Mouse (Mus musculus) heart, embryonic 10.5 days (tissue): ENCODE data around the gene Prepl. TPM values are rescaled to one million over a fixed set of nuclear protein-coding genes. Genes with fewer than 3 reads are reported as not detected.

Experiments used
- DNase-seq: peaks from one replicate; pipeline ENCODE4 v3.0.0-alpha.2; 2017; ENCODE audit warnings: low spot score
- H3K27ac ChIP-seq: fragments of 300-500 bp; sonication (generic); 2 replicates; pipeline ENCODE4 v1.5.1; 2016; ENCODE audit warnings: mild to moderate bottlenecking
- H3K27me3 ChIP-seq: fragments of 300-500 bp; sonication (generic); 2 replicates; pipeline ENCODE4 v1.6.1; 2016; ENCODE audit warnings: mild to moderate bottlenecking; ENCODE audit not compliant: poor library complexity, insufficient read depth, severe bottlenecking
- H3K36me3 ChIP-seq: fragments of 300-500 bp; sonication (generic); 2 replicates; pipeline ENCODE4 v1.6.1; 2016; ENCODE audit warnings: mild to moderate bottlenecking, moderate library complexity
- H3K4me1 ChIP-seq: fragments of 300-500 bp; sonication (generic); 2 replicates; pipeline ENCODE4 v1.6.1; 2016; ENCODE audit warnings: mild to moderate bottlenecking
- H3K4me3 ChIP-seq: fragments of 300-500 bp; sonication (generic); 2 replicates; pipeline ENCODE4 v1.5.1; 2016; ENCODE audit warnings: mild to moderate bottlenecking, moderate library complexity
- H3K9me3 ChIP-seq: fragments of 300-500 bp; sonication (generic); 2 replicates; pipeline ENCODE4 v1.6.1; 2016; ENCODE audit warnings: mild to moderate bottlenecking, moderate library complexity
- WGBS: fragments of 180-500 bp; shearing (Covaris S2); methylation state at CpG from one replicate; pipeline ENCODE4 v1.1.7; 2016; 5-methylcytosine and 5-hydroxymethylcytosine counted together
- polyA plus RNA-seq: library from polyadenylated mRNA; unstranded; fragments of >200 nt; fragmentation: Nextera tagmentation; extraction: Ambion mirVana; gene quantifications from 2 replicates; pipeline ENCODE4 v1.2.1, GENCODE M21; 2016

Gene Prepl
- polyA plus RNA-seq, 1 experiment from 2014 or later, result 21.8 TPM

DNA sequence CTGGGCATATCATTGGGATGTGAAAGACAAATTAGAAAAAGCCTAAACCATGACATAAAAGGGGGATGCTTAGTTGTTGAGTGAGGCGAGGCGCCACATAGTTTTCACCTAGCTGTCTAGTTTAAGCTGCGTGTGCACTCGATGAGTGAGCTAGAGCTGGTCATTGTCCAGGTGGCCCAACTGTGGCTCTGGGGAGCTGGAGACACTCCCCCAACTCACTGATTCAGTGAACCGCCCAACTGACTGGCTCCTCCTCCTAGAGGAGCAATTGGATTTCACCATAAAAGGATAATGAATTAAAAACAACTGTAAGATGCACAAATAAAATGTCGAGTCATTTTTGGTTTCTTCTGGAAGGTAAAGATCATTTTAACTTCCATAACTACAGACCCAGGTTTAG lies 1.0 kb downstream of the Prepl start:
- WGBS, result 52% methylated on average over 6 of the region's 6 CpGs
- Histone ChIP-seq H3K36me3 (no peaks in the 10 kb centered on the region), H3K4me1 (peaks cover 24% of the 10 kb centered on the region; the same call in 1 of the 2 replicates), H3K27ac (no peak overlapping the region), H3K9me3 (no peaks in the 10 kb centered on the region), H3K4me3 (peak overlapping the region; percentile 83), H3K27me3 (no peaks in the 10 kb centered on the region)
- DNase-seq, result peak; percentile 66

DNA sequence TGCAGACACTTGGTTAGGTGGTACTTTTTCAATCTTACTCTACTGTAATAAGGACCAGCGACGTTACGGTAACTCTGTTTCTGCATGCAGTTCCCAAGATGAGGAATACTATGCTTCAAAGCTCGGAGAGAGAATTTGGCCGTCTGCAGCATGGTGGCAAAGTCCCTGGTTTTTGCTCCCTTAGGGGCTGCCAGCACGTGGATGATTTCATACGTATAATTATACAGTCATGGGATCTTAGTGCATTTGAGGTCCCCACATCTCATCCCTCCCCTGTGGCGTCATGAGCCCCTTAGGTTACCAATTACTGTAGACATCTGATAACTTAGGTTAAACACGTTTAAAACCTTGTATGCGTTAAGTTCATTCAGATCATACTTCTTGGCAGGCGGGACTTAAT lies 1.6 kb downstream of the Prepl start:
- Histone ChIP-seq H3K4me1 (peaks cover 24% of the 10 kb centered on the region; the same call in 1 of the 2 replicates), H3K9me3 (no peaks in the 10 kb centered on the region), H3K27ac (no peak overlapping the region), H3K4me3 (no peak overlapping the region), H3K27me3 (no peaks in the 10 kb centered on the region), H3K36me3 (no peaks in the 10 kb centered on the region)
- DNase-seq, result peak; percentile 63
- 89% methylated on average over 11 of the region's 11 CpGs for WGBS

DNA sequence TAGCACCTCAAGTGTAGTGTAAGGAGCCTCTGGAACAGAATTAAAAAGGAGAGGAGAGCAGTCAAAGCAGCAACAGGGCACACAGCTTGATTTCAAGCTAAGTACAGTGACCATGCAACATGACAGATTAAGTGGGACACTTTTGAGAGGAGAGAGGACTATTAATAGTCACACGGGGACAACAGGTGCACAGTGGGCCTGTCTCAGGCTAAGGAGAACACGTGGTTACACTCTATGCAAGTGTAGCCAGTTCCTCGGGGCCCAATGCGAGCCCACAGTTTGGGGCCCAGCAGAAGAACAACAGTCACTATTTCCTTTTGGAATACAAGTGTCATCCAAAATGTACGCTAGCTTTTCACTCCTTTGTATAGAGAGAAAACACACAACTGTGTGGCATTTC lies 2.5 kb downstream of the Prepl start:
- Histone ChIP-seq H3K27ac (no peak overlapping the region), H3K4me1 (peaks cover 24% of the 10 kb centered on the region; the same call in 1 of the 2 replicates), H3K27me3 (no peaks in the 10 kb centered on the region), H3K36me3 (0 out of 2 replicates have a peak, but pooled peaks cover 2% of the 10 kb centered on the region), H3K9me3 (no peaks in the 10 kb centered on the region), H3K4me3 (no peak overlapping the region)
- 79% methylated on average over 5 of the region's 5 CpGs for WGBS
- DNase-seq, result peak; percentile 66

DNA sequence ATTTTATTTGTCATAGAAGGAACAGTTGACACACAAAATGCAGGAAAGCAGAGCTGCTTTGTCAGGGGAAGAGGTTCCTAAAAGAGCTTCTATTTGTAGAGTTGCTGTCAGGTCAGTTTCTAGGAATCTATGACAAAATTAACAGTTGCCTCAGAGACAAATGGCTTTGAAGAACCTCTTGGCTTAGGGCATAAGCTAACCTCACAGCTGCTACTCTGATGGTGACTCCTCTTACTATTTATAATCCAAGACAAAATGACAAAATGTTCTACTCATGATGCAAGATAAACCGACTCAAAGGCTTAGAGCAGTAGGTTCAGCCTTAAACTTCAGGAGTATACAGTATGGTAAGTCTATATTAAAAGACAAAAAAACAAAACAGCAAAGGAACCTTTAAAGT lies 3.5 kb downstream of the Prepl start:
- WGBS, result 80% methylated on average over 1 of the region's 1 CpGs
- no peaks in the 10 kb centered on the region for H3K27me3 ChIP-seq
- 0 out of 2 replicates have a peak, but pooled peaks cover 2% of the 10 kb centered on the region for H3K36me3 ChIP-seq
- no peak for DNase-seq
- no peak overlapping the region for H3K4me3 ChIP-seq
- H3K27ac ChIP-seq, result no peak overlapping the region
- H3K4me1 ChIP-seq, result peaks cover 21% of the 10 kb centered on the region; the same call in 1 of the 2 replicates
- no peaks in the 10 kb centered on the region for H3K9me3 ChIP-seq

DNA sequence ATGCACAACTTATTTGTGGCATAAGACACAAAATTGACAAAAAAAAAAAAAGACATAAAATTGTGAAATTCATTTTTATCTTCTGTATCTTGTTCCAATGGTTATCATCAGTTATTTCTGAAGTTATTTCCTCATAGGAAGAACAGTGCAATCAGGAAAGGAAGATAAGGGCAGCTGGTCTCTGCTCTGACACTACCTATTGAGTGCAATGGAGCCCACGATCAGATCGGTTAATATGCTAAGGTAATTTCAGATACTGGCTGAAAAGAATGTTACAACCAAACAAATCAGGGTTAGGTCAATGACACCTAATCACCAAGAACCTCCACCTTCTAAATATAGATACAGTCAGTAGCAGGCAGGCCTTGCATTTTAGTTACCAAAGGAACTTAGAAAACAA lies 4.7 kb downstream of the Prepl start:
- no peak overlapping the region for H3K4me3 ChIP-seq
- DNase-seq, result no peak
- no peak overlapping the region for H3K27ac ChIP-seq
- H3K9me3 ChIP-seq, result no peaks in the 10 kb centered on the region
- peaks cover 17% of the 10 kb centered on the region; the same call in 1 of the 2 replicates for H3K4me1 ChIP-seq
- 82% methylated on average over 2 of the region's 2 CpGs for WGBS
- H3K27me3 ChIP-seq, result no peaks in the 10 kb centered on the region
- peaks cover 9% of the 10 kb centered on the region for H3K36me3 ChIP-seq

DNA sequence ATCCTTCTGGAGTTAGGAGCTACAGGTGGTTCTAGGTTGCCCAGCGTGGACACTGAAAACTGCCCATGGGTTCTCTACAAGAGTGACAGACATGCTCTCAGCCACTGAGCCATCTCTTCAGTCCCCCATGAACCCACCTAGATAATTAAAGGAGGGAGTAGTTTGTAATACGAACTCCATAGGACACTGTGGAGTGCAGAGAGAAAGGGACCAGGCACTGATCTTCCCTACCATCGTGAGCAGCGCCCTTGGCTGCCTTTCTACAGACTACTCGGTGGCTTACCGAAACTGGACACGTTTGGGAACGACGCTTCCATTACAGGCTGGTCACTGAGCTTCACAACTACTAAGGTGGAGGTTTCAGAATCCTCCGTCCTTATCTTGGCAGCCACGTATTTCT lies 9.3 kb downstream of the Prepl start:
- DNase-seq, result peak; percentile 57
- H3K27me3 ChIP-seq, result no peaks in the 10 kb centered on the region
- H3K4me1 ChIP-seq, result peaks cover 4% of the 10 kb centered on the region; the same call in 1 of the 2 replicates
- no peak overlapping the region for H3K4me3 ChIP-seq
- H3K27ac ChIP-seq, result no peak overlapping the region
- no peaks in the 10 kb centered on the region for H3K9me3 ChIP-seq
- H3K36me3 ChIP-seq, result peaks cover 46% of the 10 kb centered on the region
- WGBS, result 93% methylated on average over 11 of the region's 11 CpGs

DNA sequence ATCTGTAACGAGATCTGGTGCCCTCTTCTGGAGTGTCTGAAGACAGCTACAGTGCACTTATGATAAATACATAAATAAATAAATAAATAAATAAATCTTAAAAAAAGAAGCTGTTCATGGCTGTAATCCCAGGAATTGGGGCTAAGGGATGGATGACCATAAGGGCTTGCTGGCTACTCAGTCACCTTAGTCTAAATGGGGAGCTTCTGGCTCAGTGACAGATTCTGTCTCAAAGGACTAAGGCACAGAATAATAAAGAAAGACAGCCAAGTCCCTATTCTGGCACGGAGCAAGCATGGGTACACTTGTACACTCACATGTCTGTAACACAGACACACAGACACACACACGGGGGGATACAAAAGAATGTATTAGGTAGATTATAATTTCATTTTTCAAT lies 10.8 kb downstream of the Prepl start:
- DNase-seq, result peak; percentile 11
- Histone ChIP-seq H3K27ac (no peak overlapping the region), H3K9me3 (no peaks in the 10 kb centered on the region), H3K4me3 (no peak overlapping the region), H3K36me3 (peaks cover 53% of the 10 kb centered on the region), H3K27me3 (no peaks in the 10 kb centered on the region), H3K4me1 (no peaks in the 10 kb centered on the region)
- 92% methylated on average over 3 of the region's 3 CpGs for WGBS

DNA sequence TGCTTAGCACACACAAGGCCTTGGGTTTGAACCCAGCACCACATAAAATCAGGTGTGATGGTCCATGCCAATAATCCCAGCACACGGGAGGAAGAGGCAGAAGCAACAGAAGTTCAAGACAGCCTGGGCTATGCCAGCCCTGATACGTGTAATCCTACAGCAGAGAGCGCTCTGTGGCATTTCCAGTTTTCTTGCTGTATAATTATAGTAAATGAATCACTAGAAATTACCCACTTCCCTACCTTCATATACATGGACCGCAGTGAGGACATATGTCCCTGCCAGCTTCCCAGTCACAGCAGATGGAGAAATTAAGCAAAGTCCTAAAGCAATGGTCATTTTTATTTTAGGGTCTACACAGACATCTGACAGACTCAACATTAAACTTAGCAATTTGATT lies 16.0 kb downstream of the Prepl start:
- H3K27ac ChIP-seq, result no peak overlapping the region
- DNase-seq, result peak; percentile 38
- peaks cover 8% of the 10 kb centered on the region; the same call in 1 of the 2 replicates for H3K4me1 ChIP-seq
- H3K9me3 ChIP-seq, result no peaks in the 10 kb centered on the region
- no peak overlapping the region for H3K4me3 ChIP-seq
- H3K36me3 ChIP-seq, result peaks cover 57% of the 10 kb centered on the region
- H3K27me3 ChIP-seq, result no peaks in the 10 kb centered on the region
- WGBS, result 90% methylated on average over 4 of the region's 4 CpGs

DNA sequence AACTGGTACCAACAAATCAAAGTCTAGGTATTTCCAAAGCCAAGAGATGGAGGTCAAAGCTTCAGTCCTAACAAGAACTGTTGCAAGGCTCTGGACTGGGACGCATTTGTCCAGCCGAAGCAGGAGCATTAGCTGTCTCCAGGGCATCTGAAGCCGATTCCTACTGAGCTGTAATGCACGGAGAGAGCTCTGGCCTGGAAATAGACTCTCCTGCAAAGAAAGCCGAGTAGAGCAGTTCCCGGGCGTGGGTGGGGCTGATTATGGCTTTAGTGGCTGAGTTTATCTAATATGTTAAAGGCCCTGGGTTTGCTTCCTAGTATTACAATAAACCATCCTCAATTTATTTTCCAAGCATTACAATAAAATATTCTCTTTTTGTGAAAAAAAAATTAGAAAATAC lies 16.8 kb downstream of the Prepl start:
- no peaks in the 10 kb centered on the region for H3K27me3 ChIP-seq
- peaks cover 8% of the 10 kb centered on the region; the same call in 1 of the 2 replicates for H3K4me1 ChIP-seq
- peaks cover 58% of the 10 kb centered on the region for H3K36me3 ChIP-seq
- H3K27ac ChIP-seq, result no peak overlapping the region
- 67% methylated on average over 7 of the region's 7 CpGs for WGBS
- no peaks in the 10 kb centered on the region for H3K9me3 ChIP-seq
- peak; percentile 69 for DNase-seq
- H3K4me3 ChIP-seq, result no peak overlapping the region

DNA sequence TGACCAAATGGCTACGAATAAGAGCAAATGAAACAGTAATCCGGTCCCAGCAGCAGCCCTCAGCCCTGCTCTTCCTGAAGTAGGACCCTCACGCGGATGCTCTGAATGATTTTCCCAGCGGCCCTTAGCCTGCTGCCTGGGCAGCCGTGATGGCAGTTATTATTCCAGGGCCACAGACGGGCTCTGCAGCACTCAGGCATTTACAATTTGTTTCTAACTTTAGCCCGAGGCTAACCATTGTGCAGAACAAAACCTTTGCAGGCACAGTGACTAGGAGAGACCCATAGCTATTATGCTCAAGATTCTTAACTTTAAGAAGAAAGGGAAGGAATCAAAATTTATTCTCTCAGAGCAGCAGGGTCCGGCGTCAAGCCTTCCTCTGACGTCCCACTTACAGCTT lies 17.7 kb downstream of the Prepl start:
- no peaks in the 10 kb centered on the region for H3K27me3 ChIP-seq
- DNase-seq, result peak; percentile 28
- H3K4me3 ChIP-seq, result no peak overlapping the region
- WGBS, result 70% methylated on average over 11 of the region's 11 CpGs
- H3K4me1 ChIP-seq, result peaks cover 8% of the 10 kb centered on the region; the same call in 1 of the 2 replicates
- H3K27ac ChIP-seq, result no peak overlapping the region
- peaks cover 52% of the 10 kb centered on the region for H3K36me3 ChIP-seq
- no peaks in the 10 kb centered on the region for H3K9me3 ChIP-seq

DNA sequence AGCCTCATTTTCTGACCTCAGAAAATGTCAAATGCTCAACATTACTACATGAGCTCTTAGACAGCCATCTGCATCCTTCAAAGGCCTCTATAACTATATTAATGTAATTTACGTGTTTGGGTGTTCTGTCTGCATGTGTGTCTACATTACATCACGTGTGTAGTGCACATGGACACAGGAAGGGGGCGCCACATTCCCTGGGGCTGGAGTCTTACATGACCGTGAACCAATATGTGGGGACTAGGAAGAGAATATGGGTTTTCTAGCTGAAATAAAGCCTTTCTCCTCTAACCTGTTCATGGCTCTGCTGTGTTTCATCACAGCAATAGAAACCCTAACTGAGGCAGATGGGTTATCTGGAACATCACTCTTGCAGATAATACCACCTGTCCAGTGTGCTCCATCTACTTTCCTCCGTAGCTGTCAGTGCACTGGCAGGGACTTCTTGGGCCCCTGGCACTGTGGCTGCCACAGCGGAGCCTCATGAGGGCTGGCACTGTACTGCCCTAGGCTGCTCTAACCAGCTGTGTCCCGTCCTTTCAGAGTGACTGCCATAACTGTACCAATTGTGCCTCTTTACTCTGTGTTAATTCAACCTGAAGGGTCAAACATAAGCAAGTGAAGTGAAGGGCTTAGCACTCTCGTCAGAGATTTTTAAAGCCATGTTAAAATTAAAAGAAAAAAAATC lies 18.8 kb downstream of the Prepl start:
- Histone ChIP-seq H3K36me3 (peaks cover 51% of the 10 kb centered on the region), H3K4me3 (no peak overlapping the region), H3K27ac (no peak overlapping the region), H3K4me1 (peaks cover 8% of the 10 kb centered on the region; the same call in 1 of the 2 replicates), H3K9me3 (no peaks in the 10 kb centered on the region), H3K27me3 (no peaks in the 10 kb centered on the region)
- DNase-seq, result peak; percentile 67
- WGBS, result 89% methylated on average over 8 of the region's 8 CpGs

DNA sequence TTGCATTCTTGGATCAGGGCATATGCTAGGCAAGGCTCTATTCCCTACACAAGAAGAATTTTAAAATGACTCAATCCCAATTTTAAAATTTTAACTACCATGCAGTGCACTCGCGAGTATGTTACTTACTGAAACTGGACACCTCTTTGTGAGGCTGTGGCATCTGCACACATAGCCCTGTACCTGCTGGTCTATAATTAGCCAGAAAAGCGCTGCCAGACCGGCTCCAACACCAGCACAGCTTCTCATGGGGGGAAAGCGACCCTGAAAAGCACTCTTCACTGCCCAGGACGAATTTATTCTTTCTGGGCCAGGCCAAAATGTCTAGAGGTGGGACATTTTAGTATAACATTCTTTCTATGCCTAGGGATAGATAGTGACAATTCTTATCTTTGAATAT lies 19.4 kb downstream of the Prepl start:
- H3K4me3 ChIP-seq, result no peak overlapping the region
- H3K9me3 ChIP-seq, result no peaks in the 10 kb centered on the region
- 59% methylated on average over 6 of the region's 6 CpGs for WGBS
- peaks cover 51% of the 10 kb centered on the region for H3K36me3 ChIP-seq
- peaks cover 8% of the 10 kb centered on the region; the same call in 1 of the 2 replicates for H3K4me1 ChIP-seq
- no peaks in the 10 kb centered on the region for H3K27me3 ChIP-seq
- peak; percentile 16 for DNase-seq
- no peak overlapping the region for H3K27ac ChIP-seq

DNA sequence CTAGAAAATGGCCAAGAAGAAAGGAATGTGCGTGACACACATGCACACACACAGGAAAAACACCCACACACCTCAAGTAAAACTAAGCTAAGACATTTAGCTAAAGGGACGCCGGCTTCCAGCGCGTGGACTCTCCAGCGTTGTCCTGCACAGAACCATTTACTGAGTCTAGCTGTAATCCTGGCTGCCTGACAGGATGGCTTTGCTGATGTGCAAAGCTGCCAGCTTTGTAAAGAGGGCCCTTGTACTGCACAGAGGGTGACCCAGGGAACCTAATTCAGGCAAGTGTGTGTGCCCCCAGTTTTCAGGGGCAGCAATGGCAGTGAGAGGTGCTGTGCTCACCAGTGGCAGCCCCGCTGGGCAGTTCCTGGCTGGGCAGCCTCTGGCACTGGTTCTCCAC lies 22.7 kb downstream of the Prepl start:
- Histone ChIP-seq H3K27ac (no peak overlapping the region), H3K4me1 (no peaks in the 10 kb centered on the region), H3K9me3 (no peaks in the 10 kb centered on the region), H3K36me3 (peaks cover 72% of the 10 kb centered on the region), H3K4me3 (no peak overlapping the region), H3K27me3 (no peaks in the 10 kb centered on the region)
- WGBS, result 93% methylated on average over 7 of the region's 7 CpGs
- DNase-seq, result no peak
